In the genomic region with DNA sequence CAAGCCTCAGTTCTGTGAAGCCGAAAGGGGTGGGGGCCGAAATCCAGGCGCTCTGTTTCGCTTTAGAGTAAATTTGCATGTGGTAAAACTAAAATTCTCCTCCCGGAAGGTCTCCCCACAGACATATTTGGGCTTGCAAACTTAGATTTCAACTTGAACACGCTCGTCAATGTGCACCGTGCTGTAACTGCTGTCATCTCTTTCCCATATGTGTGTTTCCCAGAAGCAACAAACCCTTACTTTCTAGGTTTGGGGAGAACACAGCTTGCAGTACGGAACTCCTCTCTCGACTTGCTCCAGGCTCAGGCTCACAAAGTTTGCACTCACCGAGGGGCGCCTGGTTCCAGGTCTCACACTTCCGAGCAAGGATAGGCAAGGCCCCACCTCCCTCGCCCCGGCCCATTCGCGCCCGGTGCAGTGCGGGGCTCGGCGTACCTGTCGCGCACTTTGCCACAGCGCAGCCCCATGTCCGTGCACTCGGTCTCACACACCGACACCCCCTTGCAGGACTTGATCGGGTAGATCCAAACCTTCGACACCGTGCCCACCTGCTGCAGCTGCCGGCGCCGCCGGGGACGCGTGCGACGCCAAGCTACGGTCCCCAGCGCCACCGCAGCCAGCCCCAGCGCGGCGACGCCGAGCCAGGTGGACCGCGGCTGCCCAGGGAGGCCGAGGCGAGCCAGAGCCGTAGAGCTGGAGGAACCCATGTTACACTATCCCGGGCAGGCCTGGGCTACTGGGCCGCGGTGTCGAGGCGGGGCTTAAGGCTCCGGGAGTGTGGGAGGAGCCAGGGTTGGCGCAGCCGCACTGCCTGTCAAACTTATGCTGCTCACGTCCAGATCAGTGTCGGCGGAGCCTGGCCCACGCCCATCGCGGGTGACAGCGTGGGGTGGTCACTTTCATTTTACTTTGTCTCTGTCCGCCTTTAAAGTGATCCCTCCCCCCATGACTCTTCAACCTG, we compare ENCODE assay signal across 8 mouse cellular contexts. TPM values are rescaled to one million over a fixed set of nuclear protein-coding genes. Genes with fewer than 3 reads are reported as not detected.
DNase-seq lines count a peak whose midpoint lies in the region; ATAC-seq and TF ChIP-seq lines count a peak whose summit lies in the region.

No protein-coding gene starts in this region.

- peak overlapping the region; percentile 75 for H3K27ac ChIP-seq in embryonic facial prominence, embryonic 12.5 days
- no peak overlapping the region for H3K27ac ChIP-seq in limb, embryonic 11.5 days (replicated peaks; ENCODE audit: low read depth, low read length)
- peak overlapping the region; percentile 12; the same call in 1 of the 2 replicates for H3K27ac ChIP-seq in midbrain, embryonic 13.5 days
- H3K27ac ChIP-seq in small intestine, adult 2 months (ENCODE audit: insufficient read depth, low read depth, low read length): peak overlapping the region; percentile 84

- H3K9ac ChIP-seq in embryonic facial prominence, embryonic 12.5 days: peak overlapping the region; percentile 83
- peak overlapping the region; percentile 77 for H3K9ac ChIP-seq in limb, embryonic 11.5 days (ENCODE audit: low read length)
- peak overlapping the region; percentile 78 for H3K9ac ChIP-seq in midbrain, embryonic 13.5 days (replicated peaks)

- peak overlapping the region; percentile 79 for H3K4me2 ChIP-seq in embryonic facial prominence, embryonic 12.5 days (replicated peaks)
- H3K4me2 ChIP-seq in limb, embryonic 11.5 days (ENCODE audit: low read depth, severe bottlenecking): peak overlapping the region; percentile 80
- H3K4me2 ChIP-seq in midbrain, embryonic 13.5 days (replicated peaks): peak overlapping the region; percentile 87

- WGBS in embryonic facial prominence, embryonic 12.5 days: under 1% methylated on average over 67 of the region's 67 CpGs
- under 1% methylated on average over 66 of the region's 67 CpGs for WGBS in limb, embryonic 11.5 days
- under 1% methylated on average over 67 of the region's 67 CpGs for WGBS in midbrain, embryonic 13.5 days
- under 1% methylated on average over 67 of the region's 67 CpGs for WGBS in small intestine, adult 2 months

- no peaks in the 10 kb centered on the region for H3K9me3 ChIP-seq in embryonic facial prominence, embryonic 12.5 days
- no peaks in the 10 kb centered on the region for H3K9me3 ChIP-seq in limb, embryonic 11.5 days (ENCODE audit: control insufficient read depth, low read length)
- H3K9me3 ChIP-seq in midbrain, embryonic 13.5 days: no peaks in the 10 kb centered on the region

- peak; percentile 95 for ATAC-seq in embryonic facial prominence, embryonic 12.5 days (ENCODE audit: insufficient number of reproducible peaks, insufficient read depth, low FRiP score, low TSS enrichment)
- peak; percentile 97 for ATAC-seq in limb, embryonic 11.5 days (ENCODE audit: insufficient number of reproducible peaks, low FRiP score, low TSS enrichment, low read depth)
- ATAC-seq in midbrain, embryonic 13.5 days: peak; percentile 96

- peak; percentile 97 for DNase-seq in 3134 (ENCODE audit: extremely low read depth, insufficient read length, low spot score)
- DNase-seq in adrenal gland, postnatal 36 days: peak; percentile 96 to 97
- DNase-seq in heart, adult 18-20 months: peak; percentile 96
- DNase-seq in kidney, adult 18-20 months: peak; percentile 94
- peak; percentile 85 for DNase-seq in limb, embryonic 11.5 days (ENCODE audit: low spot score)

- H3K27me3 ChIP-seq in embryonic facial prominence, embryonic 12.5 days: peaks cover 16% of the 10 kb centered on the region; the same call in 1 of the 2 replicates
- H3K27me3 ChIP-seq in limb, embryonic 11.5 days (ENCODE audit: control insufficient read depth, insufficient read depth, low read length): no peaks in the 10 kb centered on the region
- H3K27me3 ChIP-seq in midbrain, embryonic 13.5 days: peaks cover 42% of the 10 kb centered on the region
- no peaks in the 10 kb centered on the region for H3K27me3 ChIP-seq in small intestine, adult 2 months (ENCODE audit: control insufficient read depth, insufficient read depth, low read length)

- peaks cover 14% of the 10 kb centered on the region for H3K4me1 ChIP-seq in embryonic facial prominence, embryonic 12.5 days
- no peaks in the 10 kb centered on the region; the same call in 1 of the 2 replicates for H3K4me1 ChIP-seq in limb, embryonic 11.5 days (ENCODE audit: control insufficient read depth, insufficient read depth, low read length)
- H3K4me1 ChIP-seq in midbrain, embryonic 13.5 days (replicated peaks): peaks cover 30% of the 10 kb centered on the region
- H3K4me1 ChIP-seq in small intestine, adult 2 months (ENCODE audit: control insufficient read depth, insufficient read depth, insufficient read length, low read length): peaks cover 4% of the 10 kb centered on the region

- H3K4me3 ChIP-seq in embryonic facial prominence, embryonic 12.5 days: peak overlapping the region; percentile 86
- peak overlapping the region; percentile 76 for H3K4me3 ChIP-seq in limb, embryonic 11.5 days (ENCODE audit: low read depth, low read length)
- H3K4me3 ChIP-seq in midbrain, embryonic 13.5 days (replicated peaks): peak overlapping the region; percentile 66
- peak overlapping the region; percentile 88 for H3K4me3 ChIP-seq in small intestine, adult 2 months (ENCODE audit: low read depth, low read length)

- TF ChIP-seq POLR2A in small intestine, adult 2 months (IDR thresholded peaks at IDR 0.05; ENCODE audit: low read depth, low read length): peak; percentile 98

- TF ChIP-seq CTCF in small intestine, adult 2 months (IDR thresholded peaks at IDR 0.05; ENCODE audit: extremely low read depth, insufficient read length, insufficient replicate concordance, low read depth, low read length): no peak

- H3K36me3 ChIP-seq in embryonic facial prominence, embryonic 12.5 days: 0 out of 2 replicates have a peak, but pooled peaks cover 6% of the 10 kb centered on the region
- no peaks in the 10 kb centered on the region for H3K36me3 ChIP-seq in limb, embryonic 11.5 days (ENCODE audit: control insufficient read depth, insufficient read depth, low read length)
- H3K36me3 ChIP-seq in midbrain, embryonic 13.5 days: no peaks in the 10 kb centered on the region
- H3K36me3 ChIP-seq in small intestine, adult 2 months (ENCODE audit: control insufficient read depth, insufficient read depth, low read length): peaks cover 10% of the 10 kb centered on the region

RNA-seq across cellular contexts. Expression of a gene that starts 0.9 kb away (rescaled TPM):
- 100 to 1,000 TPM; 380 to 404 TPM for total RNA-seq in adrenal gland, postnatal 36 days (2021)
- 144 and 152 TPM in 2 replicates for polyA plus RNA-seq in embryonic facial prominence, embryonic 12.5 days (2016; fragmentation: Nextera tagmentation; extraction: Ambion mirVana)
- total RNA-seq in heart, adult 18-20 months (2021): 100 to 1,000 TPM; 137 to 145 TPM
- 110 and 112 TPM in 2 replicates for polyA plus RNA-seq in limb, embryonic 11.5 days (2014; fragmentation: Nextera tagmentation; extraction: Ambion mirVana)
- polyA plus RNA-seq in midbrain, embryonic 13.5 days (2015; fragmentation: Nextera tagmentation; extraction: Ambion mirVana): 93.0 and 95.2 TPM in 2 replicates
- polyA plus RNA-seq in small intestine, adult 2 months (2012; rRNA removed): 332 and 352 TPM in 2 replicates

RNA-seq across cellular contexts. Expression of a gene that starts 34.3 kb away (rescaled TPM):
- total RNA-seq in adrenal gland, postnatal 36 days (2021): 1 to 10 TPM; 3.7 to 7.4 TPM
- not detected in 2 replicates for polyA plus RNA-seq in embryonic facial prominence, embryonic 12.5 days (2016; fragmentation: Nextera tagmentation; extraction: Ambion mirVana)
- under 1 TPM in 1 of 2 experiments, not detected in 1; 0.21 TPM for total RNA-seq in heart, adult 18-20 months (2021)
- not detected in 2 replicates for polyA plus RNA-seq in limb, embryonic 11.5 days (2014; fragmentation: Nextera tagmentation; extraction: Ambion mirVana)
- polyA plus RNA-seq in midbrain, embryonic 13.5 days (2015; fragmentation: Nextera tagmentation; extraction: Ambion mirVana): not detected in 2 replicates
- polyA plus RNA-seq in small intestine, adult 2 months (2012; rRNA removed): 0.68 and 1.2 TPM in 2 replicates

RNA-seq across cellular contexts. Expression of a gene that starts 37.6 kb away (rescaled TPM):
- total RNA-seq in adrenal gland, postnatal 36 days (2021): 10 to 100 TPM; 26.6 to 32.5 TPM
- polyA plus RNA-seq in embryonic facial prominence, embryonic 12.5 days (2016; fragmentation: Nextera tagmentation; extraction: Ambion mirVana): 1.0 and 1.3 TPM in 2 replicates
- total RNA-seq in heart, adult 18-20 months (2021): 10 to 100 TPM; 13.9 to 15.4 TPM
- polyA plus RNA-seq in limb, embryonic 11.5 days (2014; fragmentation: Nextera tagmentation; extraction: Ambion mirVana): 0.62 and 0.99 TPM in 2 replicates
- 0.85 and 1.2 TPM in 2 replicates for polyA plus RNA-seq in midbrain, embryonic 13.5 days (2015; fragmentation: Nextera tagmentation; extraction: Ambion mirVana)
- 16.2 and 45.1 TPM in 2 replicates for polyA plus RNA-seq in small intestine, adult 2 months (2012; rRNA removed)
